Mouse (Mus musculus) myocyte (in vitro differentiated cells): ENCODE measurements around the gene Slc2a3. TPM values are rescaled to one million over a fixed set of nuclear protein-coding genes. Genes with fewer than 3 reads are reported as not detected.
A peak's percentile ranks its signal among the peaks of the same experiment; 100 is the strongest.

Experiments used
- H3K27me3 ChIP-seq: one replicate; pipeline ENCODE4 v1.6.1; 2011; ENCODE audit not compliant: control insufficient read depth, insufficient read depth, insufficient read length
- H3K36me3 ChIP-seq: one replicate; pipeline ENCODE4 v1.6.1; 2011; ENCODE audit not compliant: control insufficient read depth, insufficient read depth
- H3K4me2 ChIP-seq: one replicate; pipeline ENCODE4 v1.6.1; 2011; ENCODE audit warnings: low read depth, control low read depth
- H3K4me3 ChIP-seq: one replicate; pipeline ENCODE4 v1.5.1; 2011; ENCODE audit warnings: mild to moderate bottlenecking, control low read depth, moderate library complexity
- H3K79me2 ChIP-seq: one replicate; pipeline ENCODE4 v1.6.1; 2011; ENCODE audit not compliant: control insufficient read depth, insufficient read depth
- H3ac ChIP-seq: one replicate; pipeline ENCODE4 v1.6.1; 2011; ENCODE audit not compliant: control insufficient read depth, insufficient read length
- CEBPB ChIP-seq: IDR thresholded peaks from 2 replicates; pipeline ENCODE4 v1.6.1; 2011; ENCODE audit warnings: mild to moderate bottlenecking, moderate library complexity; ENCODE audit not compliant: poor library complexity, insufficient read depth, severe bottlenecking
- E2F4 ChIP-seq: IDR thresholded peaks from one replicate; pipeline ENCODE4 v1.6.1; 2011; ENCODE audit warnings: mild to moderate bottlenecking, control low read depth, moderate library complexity; ENCODE audit not compliant: insufficient read depth
- MAX ChIP-seq: IDR thresholded peaks from one replicate; pipeline ENCODE4 v1.6.1; 2011; ENCODE audit warnings: low read depth, mild to moderate bottlenecking, control low read depth
- MYOD1 ChIP-seq, 3 experiments: IDR thresholded peaks; one replicate each; pipeline ENCODE4 v1.6.1; 2011; ENCODE audit warnings: control low read depth in 2 of 3, low read depth in 2 of 3, mild to moderate bottlenecking in 2 of 3, moderate library complexity in 1 of 3; ENCODE audit not compliant: insufficient read length in 2 of 3, control insufficient read depth in 1 of 3
- MYOG ChIP-seq, 3 experiments: IDR thresholded peaks; one replicate each; pipeline ENCODE4 v1.6.1; 2011; ENCODE audit warnings: control low read depth in 2 of 3, low read depth in 2 of 3, mild to moderate bottlenecking in 2 of 3; ENCODE audit not compliant: insufficient read length in 2 of 3, control insufficient read depth in 1 of 3, insufficient read depth in 1 of 3
- POLR2A ChIP-seq: IDR thresholded peaks from one replicate; pipeline ENCODE4 v1.6.1; 2011; ENCODE audit warnings: low read depth, mild to moderate bottlenecking, control low read depth, moderate library complexity; ENCODE audit not compliant: insufficient read length
- POLR2AphosphoS2 ChIP-seq: IDR thresholded peaks from one replicate; pipeline ENCODE4 v1.6.1; 2011; ENCODE audit warnings: low read depth, control low read depth; ENCODE audit not compliant: insufficient read length
- REST ChIP-seq: IDR thresholded peaks from one replicate; pipeline ENCODE4 v1.6.1; 2011; ENCODE audit warnings: mild to moderate bottlenecking, control low read depth, moderate library complexity; ENCODE audit not compliant: insufficient read depth, insufficient read length
- SRF ChIP-seq: IDR thresholded peaks from one replicate; pipeline ENCODE4 v1.6.1; 2011; ENCODE audit warnings: low read depth; ENCODE audit not compliant: control insufficient read depth, insufficient read length
- TCF12 ChIP-seq: IDR thresholded peaks from one replicate; pipeline ENCODE4 v1.6.1; 2011; ENCODE audit warnings: mild to moderate bottlenecking, control low read depth; ENCODE audit not compliant: poor library complexity, insufficient read depth, severe bottlenecking
- TCF3 ChIP-seq: IDR thresholded peaks from one replicate; pipeline ENCODE4 v1.6.1; 2011; ENCODE audit warnings: low read depth, control low read depth; ENCODE audit not compliant: insufficient read length
- USF1 ChIP-seq: IDR thresholded peaks from one replicate; pipeline ENCODE4 v1.6.1; 2011; ENCODE audit warnings: low read depth, mild to moderate bottlenecking, control low read depth, moderate library complexity
- polyA plus RNA-seq: library from polyadenylated mRNA; unstranded; fragments of >200 nt; fragmentation: generic; extraction: Trizol; gene quantifications from one replicate; pipeline ENCODE4 v1.2.1, GENCODE M21; 2012; ENCODE audit warnings: missing spikeins

Gene Slc2a3
- polyA plus RNA-seq = 1.2 TPM

DNA sequence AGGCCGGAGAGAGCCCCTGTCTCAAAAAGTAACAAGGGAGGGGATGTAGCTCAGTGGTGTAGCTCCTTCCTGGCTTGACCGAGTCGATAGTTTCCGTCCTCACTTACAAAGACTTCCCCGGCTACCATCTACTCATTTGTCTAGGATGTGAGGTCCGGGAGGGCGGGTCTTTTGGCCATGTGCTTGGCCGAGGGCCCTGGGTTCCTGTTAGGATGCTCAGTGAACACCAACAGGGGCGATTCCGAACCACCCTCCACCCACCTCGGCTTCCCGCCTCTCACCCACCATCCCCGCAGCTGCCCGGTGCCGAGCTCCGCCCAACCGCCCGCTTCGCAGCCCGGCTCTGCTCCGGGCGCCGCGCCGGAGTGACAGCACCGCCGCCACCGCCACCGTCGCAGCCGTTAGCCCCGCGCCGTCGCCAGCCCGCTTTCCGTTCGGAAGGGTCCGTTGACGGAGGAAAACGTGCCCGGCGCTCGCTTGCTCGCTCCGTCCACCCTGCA lies at the start of gene Slc2a3:
Gene Slc2a3 (minus strand): TSS at position 340 of the 500 bp plus-strand sequence.
- Histone ChIP-seq H3K79me2 (no peaks in the 10 kb centered on the region), H3K4me3 (peak within 1 kb of the TSS; percentile 9), H3K36me3 (no peaks in the 10 kb centered on the region), H3K27me3 (peaks cover 7% of the 10 kb centered on the region), H3ac (no peak within 1 kb of the TSS), H3K4me2 (peak within 1 kb of the TSS; percentile 57)
- no peak for TF ChIP-seq MYOG (IDR thresholded peaks at IDR 0.05; ENCODE audit: control insufficient read depth in 1 of 3, insufficient read depth in 1 of 3, insufficient read length in 2 of 3, low read depth in 2 of 3)
- TF ChIP-seq E2F4 = no peak
- no peak for TF ChIP-seq MYOD1 (IDR thresholded peaks at IDR 0.05; ENCODE audit: control insufficient read depth in 1 of 3, insufficient read length in 2 of 3, low read depth in 2 of 3)
- TF ChIP-seq USF1 = no peak
- no peak for TF ChIP-seq CEBPB
- TF ChIP-seq POLR2AphosphoS2 = no peak
- no peak for TF ChIP-seq POLR2A
- TF ChIP-seq TCF3 = no peak
- no peak for TF ChIP-seq SRF
- no peak for TF ChIP-seq TCF12
- TF ChIP-seq MAX = no peak
- TF ChIP-seq REST = no peak

DNA sequence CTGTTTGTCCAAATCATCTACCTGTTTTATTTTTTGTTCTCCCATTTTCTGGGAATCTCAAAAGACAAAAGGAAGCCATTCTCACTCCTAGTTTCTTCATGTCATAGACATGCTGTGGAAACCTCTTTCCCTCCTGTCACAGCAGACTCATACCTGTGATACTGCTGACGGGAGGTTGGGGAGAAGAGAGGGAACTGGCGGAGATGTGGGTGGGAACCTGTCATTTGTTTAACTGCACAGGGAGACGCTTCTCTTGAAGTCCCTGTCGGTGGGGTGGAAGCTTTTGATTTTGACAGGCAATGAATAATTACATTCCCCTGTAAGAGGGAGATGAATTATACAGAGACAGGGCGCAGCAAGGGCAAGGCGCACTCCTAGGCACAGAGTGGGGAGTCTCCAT lies 42.3 kb upstream of the Slc2a3 start:
- Histone ChIP-seq H3K79me2 (no peaks in the 10 kb centered on the region), H3K4me3 (no peak overlapping the region), H3K4me2 (no peak overlapping the region), H3K36me3 (peaks cover 15% of the 10 kb centered on the region), H3ac (no peak overlapping the region), H3K27me3 (no peaks in the 10 kb centered on the region)
- TF ChIP-seq TCF3 (no peak), MAX (no peak), MYOD1 (IDR thresholded peaks at IDR 0.05; ENCODE audit: control insufficient read depth in 1 of 3, insufficient read length in 2 of 3, low read depth in 2 of 3) (no peak), CEBPB (no peak), SRF (no peak)

DNA sequence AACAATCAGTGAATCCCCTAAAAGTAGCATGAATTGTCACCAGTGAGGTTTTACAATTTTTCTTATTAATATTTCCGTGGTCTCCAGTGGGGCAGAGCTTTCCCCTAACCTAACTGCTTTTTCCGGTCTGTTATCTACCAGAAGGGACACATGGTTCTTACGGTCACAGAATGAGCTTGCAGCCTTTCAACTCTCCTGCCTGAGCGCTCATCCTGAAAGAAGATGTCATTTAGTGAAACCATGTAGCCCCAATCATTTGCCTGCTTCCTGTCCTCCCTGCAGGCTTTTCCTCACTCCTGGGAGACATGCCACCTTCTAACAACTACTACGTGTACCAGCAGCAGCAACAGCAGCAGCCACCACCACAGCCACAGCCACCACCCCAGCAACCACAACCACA lies 36.1 kb upstream of the Slc2a3 start:
- no peak overlapping the region for H3K4me2 ChIP-seq
- no peak for TF ChIP-seq POLR2AphosphoS2
- TF ChIP-seq USF1 = no peak
- no peak for TF ChIP-seq POLR2A
- TF ChIP-seq MYOD1 (IDR thresholded peaks at IDR 0.05; ENCODE audit: control insufficient read depth in 1 of 3, insufficient read length in 2 of 3, low read depth in 2 of 3) = no peak
- TF ChIP-seq CEBPB = no peak
- no peak for TF ChIP-seq MAX
- no peak for TF ChIP-seq MYOG (IDR thresholded peaks at IDR 0.05; ENCODE audit: control insufficient read depth in 1 of 3, insufficient read depth in 1 of 3, insufficient read length in 2 of 3, low read depth in 2 of 3)
- no peak for TF ChIP-seq TCF3
- TF ChIP-seq TCF12 = no peak
- no peak for TF ChIP-seq SRF
- no peak for TF ChIP-seq E2F4
- no peak for TF ChIP-seq REST
- no peaks in the 10 kb centered on the region for H3K79me2 ChIP-seq
- H3K36me3 ChIP-seq = peaks cover 23% of the 10 kb centered on the region
- H3ac ChIP-seq = no peak overlapping the region
- H3K27me3 ChIP-seq = no peaks in the 10 kb centered on the region
- H3K4me3 ChIP-seq = no peak overlapping the region

DNA sequence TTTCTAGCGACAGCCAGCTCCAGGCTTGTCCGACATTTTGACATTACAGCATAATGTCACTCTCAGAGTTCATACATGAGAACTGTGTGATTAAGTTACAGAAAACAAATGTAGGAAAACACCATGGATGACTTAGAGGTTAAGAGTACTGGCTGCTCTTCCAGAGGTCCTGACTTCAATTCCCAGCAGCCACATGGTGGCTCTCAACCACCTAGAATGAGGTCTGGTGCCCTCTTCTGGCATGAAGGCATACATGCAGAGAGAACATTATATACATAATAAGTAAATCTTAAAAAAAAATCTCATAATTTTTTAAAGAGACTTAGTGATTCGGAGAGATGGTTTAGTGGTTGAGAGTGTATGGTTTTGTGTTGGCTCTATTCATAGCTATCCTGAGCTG lies 35.5 kb upstream of the Slc2a3 start:
- Histone ChIP-seq H3ac (no peak overlapping the region), H3K27me3 (no peaks in the 10 kb centered on the region), H3K4me2 (no peak overlapping the region), H3K79me2 (no peaks in the 10 kb centered on the region), H3K4me3 (no peak overlapping the region), H3K36me3 (peaks cover 29% of the 10 kb centered on the region)
- TF ChIP-seq TCF3 (no peak), SRF (no peak), POLR2AphosphoS2 (no peak), REST (no peak), MYOG (IDR thresholded peaks at IDR 0.05; ENCODE audit: control insufficient read depth in 1 of 3, insufficient read depth in 1 of 3, insufficient read length in 2 of 3, low read depth in 2 of 3) (no peak), MYOD1 (IDR thresholded peaks at IDR 0.05; ENCODE audit: control insufficient read depth in 1 of 3, insufficient read length in 2 of 3, low read depth in 2 of 3) (no peak), TCF12 (no peak), CEBPB (no peak), MAX (no peak), POLR2A (no peak)

DNA sequence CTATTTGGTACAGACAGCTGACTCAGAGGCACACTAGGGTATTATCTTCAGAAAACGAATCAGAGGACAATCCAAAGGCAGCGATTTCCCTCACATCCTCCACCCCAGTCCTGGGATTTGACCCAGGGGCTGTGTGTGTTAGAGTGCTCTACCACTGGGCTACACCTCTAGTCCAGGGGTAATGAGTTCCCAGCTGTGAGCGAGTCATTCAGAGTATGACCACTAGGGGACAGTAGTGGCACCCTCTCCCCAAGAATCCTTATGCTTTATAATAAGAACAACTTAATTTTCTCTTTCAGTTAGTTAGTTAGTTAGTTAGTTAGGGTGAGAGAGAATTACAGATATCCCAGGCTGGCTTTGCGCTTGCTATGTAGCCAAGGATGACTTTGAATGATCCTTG lies 32.9 kb upstream of the Slc2a3 start:
- no peak overlapping the region for H3K4me3 ChIP-seq
- TF ChIP-seq TCF12 (no peak), MYOG (IDR thresholded peaks at IDR 0.05; ENCODE audit: control insufficient read depth in 1 of 3, insufficient read depth in 1 of 3, insufficient read length in 2 of 3, low read depth in 2 of 3) (no peak), E2F4 (no peak), CEBPB (no peak), MAX (no peak), POLR2AphosphoS2 (no peak), POLR2A (no peak), MYOD1 (IDR thresholded peaks at IDR 0.05; ENCODE audit: control insufficient read depth in 1 of 3, insufficient read length in 2 of 3, low read depth in 2 of 3) (no peak), TCF3 (no peak), REST (no peak), SRF (no peak)
- no peak overlapping the region for H3ac ChIP-seq
- H3K27me3 ChIP-seq = no peaks in the 10 kb centered on the region
- H3K36me3 ChIP-seq = peaks cover 24% of the 10 kb centered on the region
- H3K4me2 ChIP-seq = no peak overlapping the region
- no peaks in the 10 kb centered on the region for H3K79me2 ChIP-seq
